Mouse (Mus musculus) right cerebral cortex, adult 18-20 months (tissue): ENCODE data around the gene Mrps35.

Source experiments
- DNase-seq: peaks from one replicate; pipeline ENCODE4 v3.0.0; 2022; ENCODE audit warnings: mixed read lengths

The Mrps35 gene

DNA sequence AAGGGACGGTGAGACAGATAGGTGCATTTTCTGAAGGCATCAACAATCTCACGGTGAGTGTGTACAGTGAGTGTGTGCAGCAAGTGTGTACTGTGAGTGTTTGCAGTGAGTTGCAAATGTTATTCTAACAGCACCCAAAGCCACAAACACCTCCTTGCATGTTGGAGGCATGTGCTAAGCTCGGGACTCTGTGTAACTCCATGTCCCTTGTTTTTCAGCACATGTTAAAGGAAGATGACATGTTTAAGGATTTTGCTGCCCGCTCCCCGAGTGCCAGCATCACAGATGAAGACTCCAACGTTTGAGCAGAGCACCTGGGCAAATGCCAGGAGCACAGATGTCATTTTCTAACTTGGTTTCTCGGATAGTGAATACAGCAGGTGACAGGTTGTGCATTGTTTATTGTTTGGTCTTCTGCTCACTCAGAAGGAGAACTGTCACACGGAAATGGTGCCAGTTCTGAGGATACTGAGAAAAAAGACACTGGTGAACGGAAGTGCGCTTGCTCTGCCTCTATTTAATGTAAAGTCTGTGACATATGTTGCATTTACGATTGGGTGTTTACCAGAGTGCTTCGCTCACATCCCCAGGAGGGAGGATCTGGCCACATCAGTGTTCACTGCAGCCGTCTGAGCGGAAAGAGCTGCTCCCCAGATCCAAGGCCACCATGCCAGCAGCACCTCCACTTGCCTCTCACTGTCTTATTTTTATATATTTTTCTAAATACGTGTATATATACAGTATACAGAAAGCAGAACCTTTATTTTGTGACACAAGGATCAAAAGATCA, 12.3 kb upstream of the Mrps35 start:
- no peak for DNase-seq

DNA sequence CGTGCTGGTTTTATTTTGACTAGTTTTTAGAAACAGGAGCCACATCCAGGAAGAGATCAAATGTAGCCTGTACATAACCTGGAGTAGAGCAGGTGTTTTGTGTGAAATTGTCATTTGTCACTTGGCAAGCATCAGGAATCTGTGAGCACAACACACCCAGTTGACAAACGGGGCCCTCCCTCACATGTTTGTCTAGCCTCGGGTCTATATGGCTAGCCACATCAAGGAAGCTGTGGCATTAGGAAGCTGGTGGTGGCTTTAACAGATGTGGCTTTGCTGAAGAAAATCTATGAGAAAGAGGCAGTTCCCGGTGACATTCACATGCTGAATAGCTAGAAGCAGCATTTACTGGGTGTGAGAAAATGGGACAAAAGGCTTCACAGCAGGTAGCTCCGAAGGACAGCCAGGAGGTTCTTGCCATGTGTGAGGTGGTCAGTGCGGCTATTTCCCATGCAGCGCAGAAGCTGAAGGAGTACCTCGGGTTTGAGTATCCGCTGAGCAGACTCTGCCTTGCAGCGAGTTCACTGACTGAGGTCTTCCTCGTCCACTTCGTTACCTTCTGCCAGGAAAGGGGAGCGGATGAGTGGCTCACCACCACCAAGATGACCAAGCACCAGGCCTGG, 10.2 kb upstream of the Mrps35 start, which contains the start of gene Rep15:
Gene Rep15 (plus strand): TSS at position 282 of the 623 bp plus-strand sequence.
- DNase-seq, result no peak

GRCm38 (mm10) chr6:147043633-147044032, 1.1 kb downstream of the Mrps35 start:
- DNase-seq, result no peak

- peak; percentile 44 for DNase-seq
Observed at GRCm38 (mm10) chr6:147049239-147049805, 6.8 kb downstream of the Mrps35 start.

- DNase-seq, result no peak
Observed at GRCm38 (mm10) chr6:147051666-147052065, 9.1 kb downstream of the Mrps35 start.

DNA sequence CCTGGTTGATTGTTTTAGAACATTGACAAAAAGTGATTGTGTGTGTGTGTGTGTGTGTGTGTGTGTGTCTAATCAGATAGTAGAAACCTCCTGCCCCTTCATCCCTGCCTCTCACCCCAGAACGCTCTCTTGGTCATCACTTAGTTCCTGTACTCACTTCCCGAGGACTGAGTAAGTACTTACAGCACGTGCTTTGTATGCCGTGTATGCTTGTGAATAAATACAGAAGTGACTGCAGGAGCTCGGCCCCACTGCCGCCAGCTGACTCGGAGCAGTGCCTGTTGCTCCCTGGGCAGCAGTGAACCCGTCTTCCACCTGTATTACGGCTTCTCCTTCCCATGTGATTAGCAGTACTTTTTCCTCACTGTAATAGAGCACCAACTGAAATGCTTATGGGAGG, 9.9 kb downstream of the Mrps35 start:
- no peak for DNase-seq

- DNase-seq, result no peak
Observed at GRCm38 (mm10) chr6:147053785-147054646, 11.5 kb downstream of the Mrps35 start.

DNA sequence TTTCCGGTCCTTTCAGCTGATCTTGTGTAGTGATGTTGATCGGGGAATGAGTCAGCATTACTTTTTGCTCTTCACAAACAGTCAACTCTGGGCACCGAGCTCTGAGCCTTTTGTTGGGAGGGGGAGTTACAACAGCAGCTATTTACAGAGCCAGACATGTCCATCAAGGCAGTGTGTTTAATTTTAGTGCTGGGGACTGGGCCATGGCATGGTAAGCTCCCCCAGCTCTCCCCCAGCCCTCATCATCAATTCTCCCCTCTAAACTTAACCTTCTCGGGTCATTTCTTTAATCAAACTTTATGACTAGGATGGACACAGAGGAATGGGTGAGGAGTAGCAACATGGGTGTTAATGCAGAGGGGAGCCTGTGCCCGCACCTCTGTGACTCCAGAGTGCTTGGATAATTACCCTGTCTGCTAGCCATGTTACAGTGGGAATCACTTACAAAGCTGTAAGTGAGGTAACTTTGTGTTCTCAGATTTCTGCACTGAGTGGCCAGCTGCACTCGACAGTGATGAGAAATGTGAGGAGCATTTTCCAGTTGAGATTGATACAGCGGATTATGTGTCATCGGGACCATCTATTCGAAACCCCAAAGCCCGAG, 12.9 kb downstream of the Mrps35 start:
- no peak for DNase-seq

- no peak for DNase-seq
Observed at GRCm38 (mm10) chr6:147059326-147059725, 16.8 kb downstream of the Mrps35 start.

DNA sequence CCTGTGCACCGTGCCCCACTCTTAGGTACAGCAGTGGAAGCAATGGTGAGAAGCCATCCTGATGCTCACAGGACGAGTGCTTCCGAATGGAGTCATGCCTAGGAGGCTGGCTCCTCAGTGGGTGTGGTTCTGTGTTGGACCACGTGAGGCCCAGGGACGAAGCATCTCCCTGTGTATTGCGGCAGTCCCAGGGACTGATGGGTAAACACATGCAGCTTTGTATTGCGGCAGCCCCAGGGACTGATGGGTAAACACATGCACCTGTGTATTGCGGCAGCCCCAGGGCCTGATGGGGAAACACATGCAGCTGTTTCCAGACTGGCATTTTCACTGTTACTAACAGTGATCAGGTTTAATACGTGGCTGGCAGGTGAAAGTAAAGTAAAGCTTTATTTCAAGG, 19.1 kb downstream of the Mrps35 start:
- no peak for DNase-seq

DNA sequence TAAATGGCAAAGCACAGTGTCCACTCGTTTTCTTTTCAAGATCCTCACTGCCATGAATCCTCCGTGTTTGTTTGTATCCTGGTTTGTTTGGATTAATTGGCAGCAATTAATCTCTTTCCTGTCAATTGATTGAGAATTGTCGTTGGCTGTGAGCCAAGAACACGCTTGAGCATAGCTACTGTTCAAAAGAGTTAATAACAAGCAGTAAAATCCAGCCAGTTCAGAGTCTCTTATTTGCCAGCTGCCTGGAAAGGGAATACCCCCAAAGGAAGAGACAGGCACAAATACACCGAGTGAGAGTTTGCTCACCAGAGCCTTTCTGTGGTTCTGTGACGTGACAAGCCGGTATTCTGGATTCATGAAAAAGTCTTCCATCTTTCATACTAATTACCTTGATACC, 19.5 kb downstream of the Mrps35 start:
- no peak for DNase-seq

- DNase-seq, result no peak
Observed at GRCm38 (mm10) chr6:147062694-147063093, 20.1 kb downstream of the Mrps35 start.

- no peak for DNase-seq
Observed at GRCm38 (mm10) chr6:147064226-147064943, 21.8 kb downstream of the Mrps35 start.

DNA sequence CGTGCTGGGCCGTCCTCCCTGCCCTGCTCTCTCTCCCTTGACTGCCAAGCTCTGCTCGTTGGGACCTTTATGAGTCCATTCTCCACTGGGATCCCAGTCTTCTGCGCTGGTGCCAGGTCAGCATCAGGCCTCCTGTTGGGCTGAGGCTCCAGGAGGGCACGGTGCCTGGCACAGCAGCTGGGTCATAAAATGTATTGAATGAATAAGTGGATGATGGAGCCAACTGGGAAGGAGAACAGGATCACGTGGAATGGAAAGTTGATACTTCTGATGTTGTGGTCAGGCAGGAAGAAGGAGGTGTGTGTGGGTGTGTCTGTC, 22.3 kb downstream of the Mrps35 start:
- DNase-seq, result no peak

DNA sequence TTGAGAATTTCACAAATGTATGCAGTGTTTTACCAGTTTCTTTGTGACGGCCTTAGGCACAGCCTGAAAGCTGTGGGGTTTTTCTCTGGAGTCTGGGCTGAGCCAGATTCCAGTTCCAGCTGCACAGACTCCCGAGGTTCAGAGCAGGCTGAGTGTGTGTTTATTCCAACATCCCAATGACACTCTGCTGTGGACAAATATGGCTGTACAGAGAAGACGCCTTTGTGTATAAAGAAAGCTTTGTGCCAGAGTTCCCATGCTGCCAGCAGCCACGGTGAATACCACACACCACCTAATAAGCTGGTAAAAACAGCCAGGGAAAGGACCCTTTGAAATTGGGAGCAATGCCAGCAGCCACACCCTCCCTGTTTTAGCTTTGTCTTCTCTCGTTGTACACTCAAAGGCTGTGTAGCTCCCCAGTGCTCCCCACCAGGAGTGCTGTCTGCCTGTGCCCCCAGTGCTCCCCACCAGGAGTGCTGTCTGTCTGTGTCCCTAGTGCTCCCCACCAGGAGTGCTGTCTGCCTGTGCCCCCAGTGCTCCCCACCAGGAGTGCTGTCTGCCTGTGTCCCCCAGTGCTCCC, 33.3 kb downstream of the Mrps35 start:
- DNase-seq, result no peak

- no peak for DNase-seq
Observed at GRCm38 (mm10) chr6:147076878-147077277, 34.3 kb downstream of the Mrps35 start.

- no peak for DNase-seq
Observed at GRCm38 (mm10) chr6:147079919-147080318, 37.4 kb downstream of the Mrps35 start.

DNA sequence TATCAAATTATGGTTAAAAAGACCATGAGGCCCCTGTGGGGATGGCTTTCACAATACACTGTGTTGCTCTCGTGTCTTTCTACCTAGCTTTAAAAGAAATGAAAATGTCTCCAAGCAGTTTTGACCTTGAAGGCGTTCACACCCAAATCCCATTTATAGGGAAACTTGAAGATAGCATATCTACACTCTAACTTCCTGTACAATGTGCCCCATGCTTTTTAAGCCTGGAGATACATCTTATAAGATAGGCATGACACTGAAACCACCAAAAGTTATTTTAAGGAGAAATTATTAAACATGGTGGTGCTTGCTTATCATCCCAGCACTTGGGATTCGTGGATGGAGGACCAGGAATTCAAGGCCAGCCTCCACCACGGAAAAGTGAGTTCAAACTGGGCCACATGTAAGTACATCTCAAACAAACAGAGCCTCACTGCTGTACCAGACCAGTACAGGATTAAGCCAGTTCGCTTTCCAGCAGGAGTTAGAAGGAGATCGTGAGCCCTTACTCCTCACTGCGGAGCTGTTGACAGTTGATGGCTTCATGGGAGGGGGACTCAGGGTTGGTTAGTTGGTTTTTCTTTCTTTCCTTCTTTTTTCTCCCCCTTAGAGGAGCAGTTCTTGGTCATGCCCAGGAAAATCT, 43.0 kb downstream of the Mrps35 start:
- DNase-seq, result no peak

DNA sequence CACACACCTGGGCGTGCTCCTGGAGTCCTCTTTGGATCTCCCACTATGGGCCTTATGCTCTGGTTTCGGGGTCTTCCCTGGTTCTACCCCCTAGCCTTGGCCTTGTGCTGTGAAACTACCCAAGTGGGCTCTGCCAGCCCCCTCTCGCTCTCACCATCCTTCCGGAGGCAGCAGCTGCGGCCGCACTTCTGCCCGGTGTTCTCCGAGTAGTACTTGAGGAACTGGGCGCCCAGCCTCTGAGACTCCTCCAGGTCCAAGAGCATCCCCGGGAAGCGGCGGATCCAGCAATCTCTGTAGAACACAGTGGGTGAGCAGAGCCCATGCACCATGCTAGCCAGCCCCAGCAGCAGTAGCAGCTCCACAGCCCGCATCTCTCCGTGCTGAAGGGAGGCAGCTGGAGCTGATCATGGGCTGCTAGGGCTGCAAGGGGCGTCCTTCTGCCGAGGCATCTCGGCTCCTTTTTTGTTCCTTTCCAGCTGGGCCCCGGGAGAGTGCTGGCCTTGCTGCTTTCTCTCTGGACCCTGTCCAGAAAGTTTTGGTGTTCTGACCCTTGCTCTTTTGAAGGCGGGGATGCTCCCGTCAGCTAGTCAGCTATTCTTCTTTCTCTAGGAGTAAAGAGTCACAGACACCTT, 44.1 kb downstream of the Mrps35 start, which contains the start of gene Mansc4:
Gene Mansc4 (minus strand): TSS at position 439 of the 632 bp plus-strand sequence.
- no peak for DNase-seq

GRCm38 (mm10) chr6:147087736-147088135, 45.2 kb downstream of the Mrps35 start:
- no peak for DNase-seq

DNA sequence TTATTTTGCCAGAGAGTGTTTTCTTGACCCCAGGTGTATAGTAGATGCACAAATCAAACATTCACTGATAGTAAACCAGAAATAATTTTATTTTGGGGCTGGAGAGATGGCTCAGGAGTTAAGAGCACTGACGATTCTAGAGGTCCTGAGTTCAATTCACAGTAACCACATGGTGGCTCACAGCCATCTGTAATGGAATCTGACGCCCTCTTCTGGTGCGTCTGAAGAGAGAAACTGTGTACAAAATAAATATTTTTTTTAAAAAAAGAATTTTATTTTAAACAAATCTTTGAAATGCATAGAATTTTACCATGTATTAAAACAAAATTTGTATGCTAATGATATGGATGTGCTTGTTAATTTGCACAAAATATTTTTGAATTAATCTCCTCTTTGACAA, 46.0 kb downstream of the Mrps35 start:
- no peak for DNase-seq
